ENCODE assay signal across 14 mouse cellular contexts in the genomic region with DNA sequence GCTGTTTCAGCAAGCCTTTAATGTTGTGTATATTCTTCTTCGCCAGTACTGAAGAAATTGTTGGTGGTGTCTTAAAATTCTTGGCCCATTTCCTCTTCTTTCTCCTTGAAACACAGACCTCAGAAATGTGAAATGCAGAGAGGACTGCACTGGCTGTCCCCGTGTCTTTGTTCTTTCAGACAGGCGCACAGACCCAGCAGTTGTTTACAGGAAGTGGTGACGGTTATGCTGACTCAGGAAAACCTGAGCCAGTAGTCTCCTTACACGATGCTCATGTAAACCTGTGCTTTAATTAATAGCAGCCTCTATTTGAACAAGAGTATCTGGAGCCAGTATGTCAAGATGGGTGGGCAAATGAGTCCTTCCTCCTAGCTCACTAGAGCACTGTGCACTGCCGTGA.
A peak's percentile ranks its signal among the peaks of the same experiment; 100 is the strongest.
DNase-seq lines count a peak whose midpoint lies in the region; ATAC-seq and TF ChIP-seq lines count a peak whose summit lies in the region.
"Had no signal": no experiment of that assay in that cellular context is flagged by ENCODE, and none has a peak within 500 bp of the region (broad histone marks: within the 10 kb centered on the region; RNA-seq: fewer than 3 reads in every experiment).

No protein-coding gene starts in this region.

- WGBS in forebrain, embryonic 10.5 days: 76% methylated on average over 6 of the region's 6 CpGs
- WGBS in forebrain, embryonic 16.5 days: 54% methylated on average over 6 of the region's 6 CpGs
- 36% methylated on average over 6 of the region's 6 CpGs for WGBS in thymus, adult 2 months

- TF ChIP-seq CTCF in MEL (IDR thresholded peaks at IDR 0.05 in 2 of 3, conservative IDR thresholded peaks at IDR 0.05 in 1 of 3; ENCODE audit: control insufficient read depth in 1 of 3, insufficient read depth in 1 of 3, low read depth in 2 of 3, low read length in 3 of 3, poor library complexity in 1 of 3, severe bottlenecking in 1 of 3): no peak
- TF ChIP-seq CTCF in thymus, adult 2 months (IDR thresholded peaks at IDR 0.05; ENCODE audit: borderline replicate concordance, control insufficient read depth, extremely low read depth, insufficient read depth, low read length, poor library complexity): no peak

- TF ChIP-seq POLR2A in MEL (IDR thresholded peaks at IDR 0.05; ENCODE audit: control insufficient read depth in 1 of 2, insufficient read depth in 1 of 2, low read depth in 1 of 2, low read length in 2 of 2, poor library complexity in 1 of 2): no peak
- TF ChIP-seq POLR2A in thymus, adult 2 months (IDR thresholded peaks at IDR 0.05; ENCODE audit: control insufficient read depth, extremely low read depth, insufficient read depth, low read length, poor library complexity): no peak

- no peak overlapping the region for H3K9ac ChIP-seq in forebrain, embryonic 16.5 days (replicated peaks; ENCODE audit: low read depth, low read length)
- no peak overlapping the region for H3K9ac ChIP-seq in MEL (ENCODE audit: control insufficient read depth, low read depth, low read length, poor library complexity, severe bottlenecking)
- H3K9ac ChIP-seq: heart, embryonic 15.5 days; limb, embryonic 15.5 days had no signal

- no peak overlapping the region for H3K4me2 ChIP-seq in forebrain, embryonic 16.5 days (ENCODE audit: low read length)
- H3K4me2 ChIP-seq: heart, embryonic 15.5 days; limb, embryonic 15.5 days had no signal

- no peaks in the 10 kb centered on the region for H3K79me2 ChIP-seq in MEL (ENCODE audit: control insufficient read depth, insufficient read depth, low read length, poor library complexity)

- H3K9me3 ChIP-seq in forebrain, embryonic 10.5 days: no peaks in the 10 kb centered on the region
- no peaks in the 10 kb centered on the region for H3K9me3 ChIP-seq in forebrain, embryonic 16.5 days (ENCODE audit: control insufficient read depth, low read length)
- no peaks in the 10 kb centered on the region for H3K9me3 ChIP-seq in MEL (replicated peaks; ENCODE audit: insufficient read depth, low read length)
- H3K9me3 ChIP-seq: heart, embryonic 15.5 days; limb, embryonic 15.5 days had no signal

- ATAC-seq in forebrain, embryonic 16.5 days: no peak
- ATAC-seq: intestine, postnatal 0 days had no signal

- peak overlapping the region; percentile 40; the same call in 1 of the 2 replicates for H3K27ac ChIP-seq in forebrain, embryonic 10.5 days
- H3K27ac ChIP-seq in forebrain, embryonic 16.5 days (ENCODE audit: low read length): no peak overlapping the region
- H3K27ac ChIP-seq in MEL (ENCODE audit: control insufficient read depth, low read depth, low read length): no peak overlapping the region
- H3K27ac ChIP-seq in thymus, adult 2 months (ENCODE audit: control insufficient read depth, insufficient read depth, low read length): no peak overlapping the region; the same call in none of the 2 replicates
- H3K27ac ChIP-seq: heart, embryonic 15.5 days; limb, embryonic 15.5 days; macrophage had no signal

- H3K36me3 ChIP-seq in forebrain, embryonic 10.5 days (replicated peaks): peaks cover 4% of the 10 kb centered on the region; the same call in 1 of the 2 replicates
- H3K36me3 ChIP-seq in forebrain, embryonic 16.5 days (ENCODE audit: control insufficient read depth, insufficient read depth): 0 out of 2 replicates have a peak, but pooled peaks cover 2% of the 10 kb centered on the region
- H3K36me3 ChIP-seq in MEL (ENCODE audit: control insufficient read depth in 1 of 2, insufficient read depth in 2 of 2, low read length in 2 of 2): no peaks in the 10 kb centered on the region
- no peaks in the 10 kb centered on the region for H3K36me3 ChIP-seq in thymus, adult 2 months (ENCODE audit: control insufficient read depth, insufficient read depth, low read length)
- H3K36me3 ChIP-seq: heart, embryonic 15.5 days; limb, embryonic 15.5 days had no signal

- H3K27me3 ChIP-seq in forebrain, embryonic 10.5 days (ENCODE audit: poor library complexity, severe bottlenecking): no peaks in the 10 kb centered on the region
- H3K27me3 ChIP-seq in forebrain, embryonic 16.5 days (replicated peaks; ENCODE audit: control insufficient read depth, insufficient read depth, low read length): no peaks in the 10 kb centered on the region
- H3K27me3 ChIP-seq in MEL (ENCODE audit: control insufficient read depth in 1 of 2, insufficient read depth in 2 of 2, low read length in 2 of 2): no peaks in the 10 kb centered on the region
- no peaks in the 10 kb centered on the region for H3K27me3 ChIP-seq in thymus, adult 2 months (ENCODE audit: control insufficient read depth, insufficient read depth, low read length)
- H3K27me3 ChIP-seq: heart, embryonic 15.5 days; limb, embryonic 15.5 days had no signal

- H3K4me1 ChIP-seq in forebrain, embryonic 10.5 days: no peaks in the 10 kb centered on the region
- H3K4me1 ChIP-seq in forebrain, embryonic 16.5 days (replicated peaks; ENCODE audit: control insufficient read depth, insufficient read depth, low read length): no peaks in the 10 kb centered on the region
- H3K4me1 ChIP-seq in MEL (ENCODE audit: control insufficient read depth in 1 of 2, insufficient read depth in 2 of 2, low read length in 2 of 2): no peaks in the 10 kb centered on the region
- H3K4me1 ChIP-seq in thymus, adult 2 months (replicated peaks; ENCODE audit: control insufficient read depth, insufficient read depth, low read length): no peaks in the 10 kb centered on the region
- H3K4me1 ChIP-seq: heart, embryonic 15.5 days; limb, embryonic 15.5 days had no signal

- H3K4me3 ChIP-seq in forebrain, embryonic 10.5 days: no peak overlapping the region
- no peak overlapping the region for H3K4me3 ChIP-seq in forebrain, embryonic 16.5 days (replicated peaks; ENCODE audit: low read length)
- H3K4me3 ChIP-seq in MEL (ENCODE audit: control insufficient read depth in 1 of 2, insufficient read depth in 1 of 2, low read depth in 2 of 2, low read length in 2 of 2): no peak overlapping the region
- H3K4me3 ChIP-seq in thymus, adult 2 months (ENCODE audit: control insufficient read depth, insufficient read depth, low read length): no peak overlapping the region
- H3K4me3 ChIP-seq: heart, embryonic 15.5 days; limb, embryonic 15.5 days had no signal

- DNase-seq in forebrain, embryonic 10.5 days (ENCODE audit: extremely low spot score, low spot score): no peak
- DNase-seq in kidney, postnatal 14 days: peak; percentile 14
- DNase-seq in kidney, postnatal 25 days: no peak
- no peak for DNase-seq in MEL (ENCODE audit: low read depth, low spot score)
- peak; percentile 30 for DNase-seq in thymus, adult 2 months
- DNase-seq in left cerebral cortex, postnatal 4 days: no peak
- no peak for DNase-seq in gastrocnemius, adult 18-20 months (ENCODE audit: low spot score)
- DNase-seq: cerebellum, postnatal 14 days; right cerebral cortex, postnatal 4 days had no signal

- intact Hi-C loops in left cerebral cortex, postnatal 4 days (cut with DNase I): no loop called here

- TF ChIP-seq EP300 in MEL (IDR thresholded peaks at IDR 0.05; ENCODE audit: low read depth in 1 of 2, low read length in 2 of 2): no peak

- TF ChIP-seq RAD21 in MEL (IDR thresholded peaks at IDR 0.05; ENCODE audit: low read depth, low read length): no peak

TF ChIP-seq in MEL, 35 proteins besides CTCF, POLR2A, EP300 and RAD21:
- no peak for TF ChIP-seq MXI1 (IDR thresholded peaks at IDR 0.05; ENCODE audit: low read depth, low read length)
- TF ChIP-seq MAFK (IDR thresholded peaks at IDR 0.05; ENCODE audit: borderline replicate concordance, low read depth, low read length): peak; percentile 60; the same call in 1 of the 2 replicates

Comparison
In these comparisons a context has a peak if more than half of its experiments do, and no peak if none do; other contexts are left out.
1. DNase-seq: peak in kidney, postnatal 14 days (single experiment) and thymus, adult 2 months (single experiment); none in forebrain, embryonic 10.5 days (single experiment), kidney, postnatal 25 days (0 of 2), MEL (single experiment), left cerebral cortex, postnatal 4 days (single experiment) and gastrocnemius, adult 18-20 months (single experiment).